Mouse (Mus musculus) left cerebral cortex, postnatal 4 days (tissue): ENCODE measurements at regions not wholly inside any gene's neighbourhood (a gene's known extent, or its start where the extent isn't known, plus 50 kb on each side); places are given as distances from the start of the nearest gene placed in this dataset.

Experiments
- DNase-seq: peaks from one replicate; pipeline ENCODE4 v3.0.0-alpha.2; 2022
- intact Hi-C: fragments of 180-260 bp; cut with DNase I; formaldehyde crosslinking; loops from one replicate; pipeline ENCODE4 v1.15.1; 2025

GRCm38 (mm10) chr15:51390383-51390782 is 2494.3 kb upstream of the Gm7489 start:
- intact Hi-C loops: no loop called here
- DNase-seq: no peak

GRCm38 (mm10) chr15:51391352-51391751 is 2493.4 kb upstream of the Gm7489 start:
- intact Hi-C loops: no loop called here
- no peak for DNase-seq

- intact Hi-C loops: no loop called here
- peak; percentile 2 for DNase-seq
Measured at GRCm38 (mm10) chr15:51392449-51393405, 2492.0 kb upstream of the Gm7489 start.

- no peak for DNase-seq
- intact Hi-C loops: no loop called here
Measured at GRCm38 (mm10) chr15:51395961-51396360, 2488.7 kb upstream of the Gm7489 start.

- intact Hi-C loops: no loop called here
- no peak for DNase-seq
Measured at GRCm38 (mm10) chr15:51403581-51403980, 2481.1 kb upstream of the Gm7489 start.

GRCm38 (mm10) chr15:51409791-51410308 is 2474.9 kb upstream of the Gm7489 start:
- no peak for DNase-seq
- intact Hi-C loops: no loop called here

- intact Hi-C loops: no loop called here
- no peak for DNase-seq
Measured at GRCm38 (mm10) chr15:51411966-51412365, 2472.7 kb upstream of the Gm7489 start.

GRCm38 (mm10) chr15:51442606-51443005 is 2442.1 kb upstream of the Gm7489 start:
- DNase-seq: no peak
- intact Hi-C loops: no loop called here

- no peak for DNase-seq
- intact Hi-C loops: no loop called here
Measured at GRCm38 (mm10) chr15:51469895-51470294, 2414.8 kb upstream of the Gm7489 start.

GRCm38 (mm10) chr15:51471143-51471542 is 2413.6 kb upstream of the Gm7489 start:
- no peak for DNase-seq
- intact Hi-C loops: no loop called here

GRCm38 (mm10) chr15:51472049-51472448 is 2412.7 kb upstream of the Gm7489 start:
- no peak for DNase-seq
- intact Hi-C loops: no loop called here

GRCm38 (mm10) chr15:51481856-51482255 is 2402.8 kb upstream of the Gm7489 start:
- no peak for DNase-seq
- intact Hi-C loops: no loop called here

- peak; percentile 15 for DNase-seq
- intact Hi-C loops: no loop called here
Measured at GRCm38 (mm10) chr15:51484207-51484606, 2400.5 kb upstream of the Gm7489 start.

GRCm38 (mm10) chr15:51485554-51485953 is 2399.2 kb upstream of the Gm7489 start:
- intact Hi-C loops: no loop called here
- no peak for DNase-seq

GRCm38 (mm10) chr15:51502058-51502741 is 2382.5 kb upstream of the Gm7489 start:
- intact Hi-C loops: no loop called here
- DNase-seq: no peak

- intact Hi-C loops: no loop called here
- DNase-seq: no peak
Measured at GRCm38 (mm10) chr15:51502742-51503270, 2381.9 kb upstream of the Gm7489 start.

GRCm38 (mm10) chr15:51503341-51503740 is 2381.4 kb upstream of the Gm7489 start:
- intact Hi-C loops: no loop called here
- DNase-seq: no peak

- no peak for DNase-seq
- intact Hi-C loops: no loop called here
Measured at GRCm38 (mm10) chr15:51504016-51504760, 2380.5 kb upstream of the Gm7489 start.

- intact Hi-C loops: no loop called here
- no peak for DNase-seq
Measured at GRCm38 (mm10) chr15:51504789-51505188, 2379.9 kb upstream of the Gm7489 start.

GRCm38 (mm10) chr15:51507126-51507525 is 2377.6 kb upstream of the Gm7489 start:
- intact Hi-C loops: no loop called here
- no peak for DNase-seq

GRCm38 (mm10) chr15:51511319-51511718 is 2373.4 kb upstream of the Gm7489 start:
- intact Hi-C loops: no loop called here
- no peak for DNase-seq
